Mouse (Mus musculus): ENCODE data around the gene Gm128. TPM values are rescaled to one million over a fixed set of nuclear protein-coding genes. Genes with fewer than 3 reads are reported as not detected.

Gene Gm128
- total and polyA plus RNA-seq, 3 experiments, result not detected

DNA sequence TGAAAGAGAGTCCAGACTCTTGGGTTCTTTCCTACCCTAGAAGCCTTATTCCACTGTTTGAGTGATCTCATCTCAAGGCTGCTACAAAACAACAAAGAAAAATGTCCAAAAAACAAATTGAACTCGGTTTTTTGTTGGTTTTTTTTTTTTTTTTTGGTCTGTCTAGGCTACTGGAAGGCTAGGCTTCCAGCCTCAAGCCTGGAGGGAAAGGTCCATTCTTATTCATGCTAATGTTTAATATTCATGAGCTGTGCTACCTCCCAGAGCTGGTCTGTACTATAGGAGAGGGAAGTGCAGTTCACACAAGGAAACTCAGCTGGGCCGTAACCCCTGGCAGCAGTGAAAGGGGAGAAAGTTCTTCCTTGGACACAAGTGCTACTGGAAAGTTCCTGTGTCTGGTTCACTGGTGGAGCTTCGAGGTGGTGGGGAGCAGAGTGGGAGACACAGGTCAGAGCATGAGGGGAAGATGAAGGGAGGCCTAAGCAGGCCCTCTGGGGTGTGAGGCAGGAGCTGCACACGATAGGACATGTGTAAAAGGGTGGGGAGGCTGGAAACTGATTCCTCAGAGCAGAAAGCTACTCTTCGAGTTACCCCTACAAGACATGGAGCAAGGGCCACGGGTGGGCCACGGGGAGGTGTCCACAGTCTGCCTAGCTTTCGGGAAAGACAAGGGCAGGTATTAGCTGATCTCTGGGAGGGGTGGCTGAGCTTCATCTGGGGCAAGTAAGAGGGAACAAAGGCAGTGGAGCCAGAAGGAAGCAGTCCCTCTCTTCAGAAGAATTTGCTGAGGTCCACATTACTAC, 10.7 kb downstream of the Gm128 start:
- ATAC-seq (ENCODE audit: extremely low read depth, insufficient number of reproducible peaks, low FRiP score, poor library complexity, severe bottlenecking), result no peak
- Histone ChIP-seq H3K36me3 (replicated peaks) (peaks cover 59% of the 10 kb centered on the region), H3K27me3 (ENCODE audit: insufficient read depth, low read length) (no peaks in the 10 kb centered on the region), H3K9me3 (replicated peaks) (no peaks in the 10 kb centered on the region), H3K4me3 (ENCODE audit: low read depth, low read length) (peak overlapping the region; percentile 78), H3K4me1 (ENCODE audit: insufficient read depth, low read depth, low read length) (peaks cover 59% of the 10 kb centered on the region)
- DNase-seq (ENCODE audit: low spot score), result peak; percentile 64
- TF ChIP-seq GATA2 (IDR thresholded peaks at IDR 0.05; ENCODE audit: borderline replicate concordance, low read depth, low read length) (no peak), GATA1 (IDR thresholded peaks at IDR 0.05; ENCODE audit: borderline replicate concordance, low read length) (no peak), POLR2AphosphoS5 (IDR thresholded peaks at IDR 0.05; ENCODE audit: insufficient replicate concordance, low read depth, low read length) (no peak), TAL1 (conservative IDR thresholded peaks at IDR 0.05; ENCODE audit: low read depth, low read length) (no peak), CTCF (IDR thresholded peaks at IDR 0.05; ENCODE audit: low read depth, low read length) (no peak)

DNA sequence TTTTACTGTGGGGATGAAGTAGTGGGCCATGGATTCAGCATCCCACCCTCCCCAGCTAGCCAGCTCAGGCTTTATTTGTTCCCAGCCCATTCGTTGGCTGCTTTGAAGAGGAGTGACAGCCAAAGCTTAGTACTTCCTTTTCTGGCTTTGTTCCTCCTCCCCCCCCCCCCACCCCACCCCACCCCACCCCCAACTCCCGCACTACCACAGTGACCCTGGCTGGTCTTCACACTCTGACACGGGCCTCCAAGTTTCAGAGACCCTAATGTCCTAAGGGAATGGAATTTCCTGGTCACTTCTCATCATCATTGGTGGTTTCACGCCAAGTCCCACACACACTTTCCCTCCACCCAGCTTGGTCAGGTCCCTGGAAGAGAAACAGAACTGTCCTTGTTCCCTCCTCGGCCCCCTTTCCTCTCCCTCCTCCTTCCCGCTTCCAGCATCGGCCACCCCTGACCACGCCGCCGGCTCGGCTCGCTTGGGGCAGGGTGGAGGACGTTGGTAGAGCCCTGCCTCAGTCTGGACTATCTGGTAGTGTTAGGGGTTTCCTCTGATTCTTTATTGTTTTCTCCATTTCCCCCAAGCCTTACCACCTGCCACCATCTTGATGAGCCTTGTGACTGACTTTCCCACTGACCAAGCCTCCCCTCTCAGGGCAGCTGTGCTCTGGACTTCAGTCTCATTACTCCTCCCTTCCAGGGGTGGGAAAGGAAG, 11.5 kb downstream of the Gm128 start:
- peak; percentile 19; the same call in 1 of the 2 replicates for ATAC-seq (ENCODE audit: extremely low read depth, insufficient number of reproducible peaks, low FRiP score, poor library complexity, severe bottlenecking)
- H3K36me3 ChIP-seq (replicated peaks), result peaks cover 58% of the 10 kb centered on the region

DNA sequence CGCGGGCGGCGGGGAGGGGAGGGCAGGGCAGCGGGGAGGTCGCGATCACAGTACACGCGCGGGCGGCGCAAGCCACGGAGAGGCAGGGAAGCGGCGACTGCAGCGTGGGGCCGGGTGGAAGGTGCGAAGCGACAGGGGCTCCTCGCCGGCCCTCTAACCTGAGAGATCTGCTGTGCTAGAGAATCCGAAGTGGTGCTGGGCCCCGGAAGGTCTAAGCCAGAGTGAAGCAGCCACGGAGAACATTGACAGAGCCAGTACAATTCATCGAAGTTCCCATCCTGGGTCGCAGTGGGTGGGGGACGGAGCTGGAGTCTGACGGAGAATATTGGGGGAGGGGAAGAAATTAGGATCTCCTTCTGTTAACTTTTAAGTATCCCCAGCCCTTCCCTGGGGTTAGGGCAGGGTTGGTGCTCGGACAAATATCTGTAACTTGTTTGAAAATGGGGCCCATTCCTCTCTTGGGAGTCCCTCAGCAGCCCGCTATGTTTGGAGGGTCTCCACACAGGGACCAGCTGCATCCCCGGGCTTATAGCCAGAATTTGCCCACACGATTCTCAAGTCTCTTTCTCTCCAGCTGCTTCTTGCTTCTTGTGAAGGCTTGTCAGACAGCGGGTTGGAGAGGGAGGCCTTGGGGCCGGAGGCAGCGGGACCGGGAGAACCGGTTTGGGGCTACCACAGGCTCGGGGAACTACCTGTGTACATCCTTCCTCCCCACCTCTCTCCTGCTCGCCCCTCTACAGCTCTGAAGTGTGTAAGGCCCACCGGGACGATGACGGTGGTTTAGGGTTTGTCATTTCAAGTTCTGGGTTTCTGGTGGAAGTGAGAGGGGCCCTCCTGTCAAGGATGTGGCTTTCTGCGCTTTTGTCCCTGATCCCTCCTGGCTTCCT, 12.3 kb downstream of the Gm128 start:
- H3K9me3 ChIP-seq (replicated peaks), result no peaks in the 10 kb centered on the region
- peak overlapping the region; percentile 78 for H3K4me3 ChIP-seq (ENCODE audit: low read depth, low read length)
- peaks cover 59% of the 10 kb centered on the region for H3K4me1 ChIP-seq (ENCODE audit: insufficient read depth, low read depth, low read length)
- H3K36me3 ChIP-seq (replicated peaks), result peaks cover 55% of the 10 kb centered on the region
- ATAC-seq (ENCODE audit: extremely low read depth, insufficient number of reproducible peaks, low FRiP score, poor library complexity, severe bottlenecking), result no peak
- peak; percentile 52 for DNase-seq (ENCODE audit: low spot score)
- TF ChIP-seq TAL1 (conservative IDR thresholded peaks at IDR 0.05; ENCODE audit: low read depth, low read length) (no peak), CTCF (IDR thresholded peaks at IDR 0.05; ENCODE audit: low read depth, low read length) (no peak), POLR2AphosphoS5 (IDR thresholded peaks at IDR 0.05; ENCODE audit: insufficient replicate concordance, low read depth, low read length) (no peak), GATA2 (IDR thresholded peaks at IDR 0.05; ENCODE audit: borderline replicate concordance, low read depth, low read length) (no peak)
- no peaks in the 10 kb centered on the region for H3K27me3 ChIP-seq (ENCODE audit: insufficient read depth, low read length)

More for the DNA sequence above, 11.5 kb downstream of the Gm128 start:
- Histone ChIP-seq H3K4me1 (ENCODE audit: insufficient read depth, low read depth, low read length) (peaks cover 56% of the 10 kb centered on the region), H3K9me3 (replicated peaks) (no peaks in the 10 kb centered on the region), H3K27me3 (ENCODE audit: insufficient read depth, low read length) (no peaks in the 10 kb centered on the region), H3K4me3 (ENCODE audit: low read depth, low read length) (peak overlapping the region; percentile 78)
- peak; percentile 82 for DNase-seq (ENCODE audit: low spot score)
- no peak for TF ChIP-seq CTCF (IDR thresholded peaks at IDR 0.05; ENCODE audit: low read depth, low read length)
- TF ChIP-seq POLR2AphosphoS5 (IDR thresholded peaks at IDR 0.05; ENCODE audit: insufficient replicate concordance, low read depth, low read length), result no peak
- no peak for TF ChIP-seq TAL1 (conservative IDR thresholded peaks at IDR 0.05; ENCODE audit: low read depth, low read length)

DNA sequence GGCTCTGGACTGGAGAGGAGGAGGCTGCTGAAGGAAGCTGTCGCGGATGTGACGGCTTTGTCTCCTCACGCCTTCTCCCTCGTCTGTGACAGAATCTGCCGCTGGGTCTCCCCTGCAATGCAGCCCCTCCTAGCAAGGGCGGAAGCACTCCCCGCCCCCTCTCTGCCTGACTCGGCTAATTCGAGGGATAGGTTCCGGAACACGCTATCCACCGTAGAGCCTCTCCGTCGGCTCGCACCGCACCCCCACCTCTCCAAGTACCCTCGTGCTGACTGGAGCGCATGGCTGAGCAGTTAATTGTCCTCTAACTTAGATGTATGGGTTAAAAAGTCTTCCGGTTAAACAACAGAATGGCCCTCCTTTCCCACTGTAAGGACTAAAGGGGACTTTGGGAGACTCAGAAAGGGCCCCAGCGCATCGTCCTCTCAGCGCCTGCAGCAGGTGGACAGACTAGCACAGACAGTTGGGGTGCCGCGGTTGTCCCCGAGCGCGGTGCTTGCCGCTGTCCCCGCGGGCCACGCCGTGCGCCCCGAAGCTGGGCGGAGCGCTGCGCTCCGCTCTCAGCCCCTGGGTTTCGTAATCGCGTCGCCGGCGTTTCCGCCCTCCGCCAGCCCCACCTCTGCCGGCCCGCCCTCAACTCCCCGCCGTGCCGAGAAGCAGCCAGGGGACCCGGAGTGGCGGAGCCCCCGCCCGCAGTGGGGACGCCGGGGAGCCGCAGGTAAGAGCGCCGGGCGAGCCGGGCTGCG, 13.1 kb downstream of the Gm128 start, which contains the start of gene Cdc42se1:
TSS of gene Cdc42se1 (plus strand) at position 585 of the 746 bp plus-strand sequence.
- Histone ChIP-seq H3K4me3 (ENCODE audit: low read depth, low read length) (peak within 1 kb of the TSS; percentile 78), H3K4me1 (ENCODE audit: insufficient read depth, low read depth, low read length) (peaks cover 57% of the 10 kb centered on the region), H3K9me3 (replicated peaks) (no peaks in the 10 kb centered on the region), H3K36me3 (replicated peaks) (peaks cover 54% of the 10 kb centered on the region), H3K27me3 (ENCODE audit: insufficient read depth, low read length) (no peaks in the 10 kb centered on the region)
- DNase-seq (ENCODE audit: low spot score), result peak; percentile 95
- peak; percentile 61 for ATAC-seq (ENCODE audit: extremely low read depth, insufficient number of reproducible peaks, low FRiP score, poor library complexity, severe bottlenecking)
- no peak for TF ChIP-seq GATA1 (IDR thresholded peaks at IDR 0.05; ENCODE audit: borderline replicate concordance, low read length)
- no peak for TF ChIP-seq TAL1 (conservative IDR thresholded peaks at IDR 0.05; ENCODE audit: low read depth, low read length)

DNA sequence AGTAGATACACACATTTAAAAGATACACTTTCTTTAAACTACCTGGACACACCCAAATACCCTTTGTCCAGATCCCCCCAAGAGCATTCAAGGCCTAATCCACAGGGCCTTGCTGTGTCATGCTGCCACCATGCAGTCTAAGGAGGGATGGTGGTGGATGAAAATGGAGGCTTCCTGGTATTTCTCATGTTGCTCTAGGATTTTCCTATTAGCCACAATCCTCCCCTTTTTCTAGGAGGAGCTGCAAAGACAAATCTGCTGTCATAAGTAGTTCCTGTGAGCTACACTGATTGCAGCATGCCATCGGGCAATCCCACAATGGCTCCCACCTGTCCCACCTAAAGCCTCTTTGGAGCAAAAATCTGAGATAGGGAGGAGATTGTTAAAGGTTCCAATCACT, 14.2 kb downstream of the Gm128 start:
- Histone ChIP-seq H3K9me3 (replicated peaks) (no peaks in the 10 kb centered on the region), H3K4me3 (ENCODE audit: low read depth, low read length) (no peak overlapping the region), H3K27me3 (ENCODE audit: insufficient read depth, low read length) (no peaks in the 10 kb centered on the region), H3K4me1 (ENCODE audit: insufficient read depth, low read depth, low read length) (peaks cover 51% of the 10 kb centered on the region), H3K36me3 (replicated peaks) (peaks cover 54% of the 10 kb centered on the region)
- no peak for TF ChIP-seq GATA1 (IDR thresholded peaks at IDR 0.05; ENCODE audit: borderline replicate concordance, low read length)
- TF ChIP-seq TAL1 (conservative IDR thresholded peaks at IDR 0.05; ENCODE audit: low read depth, low read length), result no peak
- no peak for TF ChIP-seq POLR2AphosphoS5 (IDR thresholded peaks at IDR 0.05; ENCODE audit: insufficient replicate concordance, low read depth, low read length)
- TF ChIP-seq CTCF (IDR thresholded peaks at IDR 0.05; ENCODE audit: low read depth, low read length), result no peak
- no peak for TF ChIP-seq GATA2 (IDR thresholded peaks at IDR 0.05; ENCODE audit: borderline replicate concordance, low read depth, low read length)
- ATAC-seq (ENCODE audit: extremely low read depth, insufficient number of reproducible peaks, low FRiP score, poor library complexity, severe bottlenecking) (no peak), DNase-seq (ENCODE audit: low spot score) (no peak)
